Mouse (Mus musculus): ENCODE results near the gene Olfr582. TPM values are rescaled to one million over a fixed set of nuclear protein-coding genes. Genes with fewer than 3 reads are reported as not detected.

Olfr582 gene
- not detected in 2 replicates for polyA plus RNA-seq (2015; fragmentation: Nextera tagmentation; extraction: Ambion mirVana)

DNA sequence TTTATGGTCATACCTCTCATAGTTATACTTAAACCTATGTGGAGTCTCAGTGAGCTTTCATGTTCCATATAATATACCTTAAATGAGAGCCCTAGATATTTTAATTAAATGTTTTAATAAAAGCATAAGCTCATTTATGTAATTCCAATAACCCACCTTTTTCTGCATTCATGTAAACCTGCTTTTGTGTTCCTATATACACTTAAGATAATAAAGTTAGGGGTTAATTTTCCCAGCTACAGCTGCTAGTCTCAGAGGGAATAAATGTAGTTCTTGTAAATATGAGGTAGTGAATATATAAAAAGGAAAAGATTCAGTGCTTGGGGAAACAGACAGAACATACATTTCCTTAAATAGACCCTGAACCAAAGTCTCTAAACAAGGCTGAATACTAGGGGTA, at the start of gene Olfr582:
Gene Olfr582 (plus strand): TSS at position 301 of the 400 bp plus-strand sequence.
- H3K36me3 ChIP-seq (replicated peaks) = no peaks in the 10 kb centered on the region
- H3K27me3 ChIP-seq = no peaks in the 10 kb centered on the region
- no peaks in the 10 kb centered on the region for H3K4me1 ChIP-seq (replicated peaks)
- H3K4me3 ChIP-seq (replicated peaks) = no peak within 1 kb of the TSS
- ATAC-seq (ENCODE audit: insufficient read depth) = no peak
- no peak within 1 kb of the TSS for H3K9ac ChIP-seq
- no peak within 1 kb of the TSS for H3K27ac ChIP-seq (replicated peaks)
- no peak within 1 kb of the TSS for H3K4me2 ChIP-seq
- H3K9me3 ChIP-seq (replicated peaks) = no peaks in the 10 kb centered on the region

DNA sequence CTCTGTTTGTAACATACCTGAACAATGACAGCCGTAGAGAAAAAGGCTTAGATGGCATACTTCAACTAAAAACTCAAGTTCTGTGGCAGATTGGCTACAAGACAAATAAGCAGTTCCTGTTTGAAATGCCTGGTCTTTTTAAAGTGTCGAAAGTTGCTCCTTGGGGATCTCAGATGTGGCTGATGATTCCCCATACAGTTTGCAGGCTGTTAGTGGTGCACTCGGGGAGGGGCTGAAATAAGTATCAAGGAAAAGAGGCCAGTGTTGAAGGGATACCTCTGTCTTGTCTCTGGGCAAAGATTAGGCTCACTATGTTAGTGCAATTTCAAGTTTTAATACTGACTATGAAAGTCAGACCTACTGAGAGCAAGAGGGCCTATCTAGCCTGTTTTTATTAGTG, 48.6 kb upstream of the Olfr582 start, which contains the start of gene Olfr578:
Gene Olfr578 (minus strand): TSS at position 101 of the 400 bp plus-strand sequence.
- ATAC-seq (ENCODE audit: insufficient read depth) = no peak
- Histone ChIP-seq H3K9me3 (replicated peaks) (no peaks in the 10 kb centered on the region), H3K4me3 (replicated peaks) (no peak within 1 kb of the TSS), H3K36me3 (replicated peaks) (no peaks in the 10 kb centered on the region), H3K27ac (replicated peaks) (no peak within 1 kb of the TSS), H3K4me1 (replicated peaks) (no peaks in the 10 kb centered on the region), H3K27me3 (no peaks in the 10 kb centered on the region), H3K4me2 (no peak within 1 kb of the TSS), H3K9ac (no peak within 1 kb of the TSS)
- WGBS (ENCODE audit: insufficient replicate concordance) = 63% methylated on average over 3 of the region's 3 CpGs

DNA sequence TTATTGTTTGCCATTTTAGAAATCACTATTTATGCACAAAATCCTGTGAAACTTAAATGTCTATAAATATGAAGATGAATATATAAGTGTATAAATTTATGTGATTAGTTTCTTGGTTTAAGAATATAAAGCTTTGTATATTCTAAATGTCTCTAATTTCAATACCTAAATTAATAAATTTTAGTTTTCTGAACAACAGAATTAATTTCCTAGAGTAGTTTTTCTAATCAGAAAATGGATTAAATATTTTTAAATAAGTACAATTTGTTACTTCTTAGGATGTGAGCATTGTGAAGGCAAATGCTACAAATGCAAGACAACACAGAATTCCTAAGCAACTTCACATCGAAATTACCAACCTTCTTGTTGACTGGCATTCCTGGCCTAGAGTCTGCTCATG, 13.2 kb downstream of the Olfr582 start, which contains the start of gene Olfr583:
Gene Olfr583 (plus strand): TSS at position 301 of the 400 bp plus-strand sequence.
- H3K27me3 ChIP-seq = no peaks in the 10 kb centered on the region
- H3K4me1 ChIP-seq (replicated peaks) = no peaks in the 10 kb centered on the region
- H3K9ac ChIP-seq = no peak within 1 kb of the TSS
- no peak within 1 kb of the TSS for H3K4me3 ChIP-seq (replicated peaks)
- no peak within 1 kb of the TSS for H3K4me2 ChIP-seq
- no peaks in the 10 kb centered on the region for H3K36me3 ChIP-seq (replicated peaks)
- H3K27ac ChIP-seq (replicated peaks) = no peak within 1 kb of the TSS
- WGBS (ENCODE audit: insufficient replicate concordance) = 65% methylated on average over 1 of the region's 1 CpGs
- ATAC-seq (ENCODE audit: insufficient read depth) = no peak
- H3K9me3 ChIP-seq (replicated peaks) = no peaks in the 10 kb centered on the region

DNA sequence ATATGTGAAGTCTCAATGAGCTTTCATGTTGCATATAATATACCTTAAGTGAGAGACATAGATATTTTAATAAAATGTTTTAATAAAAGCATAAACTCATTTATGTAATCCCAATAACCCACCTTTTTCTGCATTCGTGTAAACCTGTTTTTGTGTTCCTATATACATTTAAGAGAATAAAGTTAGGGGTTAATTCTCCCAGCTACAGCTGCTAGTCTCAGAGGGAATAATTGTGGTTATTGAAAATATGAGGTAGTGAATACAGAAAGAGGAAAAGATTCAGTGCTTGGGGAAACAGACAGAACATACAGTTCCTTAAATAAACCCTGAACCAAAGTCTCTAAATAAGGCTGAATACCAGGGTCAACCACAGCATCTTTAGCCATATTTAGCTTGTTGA, 43.8 kb downstream of the Olfr582 start, which contains the start of gene Olfr584:
Gene Olfr584 (plus strand): TSS at position 301 of the 400 bp plus-strand sequence.
- Histone ChIP-seq H3K36me3 (replicated peaks) (no peaks in the 10 kb centered on the region), H3K4me2 (no peak within 1 kb of the TSS), H3K9me3 (replicated peaks) (no peaks in the 10 kb centered on the region), H3K27ac (replicated peaks) (no peak within 1 kb of the TSS), H3K4me1 (replicated peaks) (no peaks in the 10 kb centered on the region), H3K9ac (no peak within 1 kb of the TSS), H3K4me3 (replicated peaks) (no peak within 1 kb of the TSS), H3K27me3 (no peaks in the 10 kb centered on the region)
- WGBS (ENCODE audit: insufficient replicate concordance) = 57% methylated on average over 1 of the region's 1 CpGs
- no peak for ATAC-seq (ENCODE audit: insufficient read depth)

Other genes with a start within 250 kb of the Olfr582 start
- not detected in 2 replicates for gene Olfr564, start 234.5 kb upstream of the Olfr582 start, polyA plus RNA-seq (2015; fragmentation: Nextera tagmentation; extraction: Ambion mirVana)
- gene Olfr566, start 179.3 kb upstream of the Olfr582 start, polyA plus RNA-seq (2015; fragmentation: Nextera tagmentation; extraction: Ambion mirVana) = not detected in 2 replicates
- gene Olfr568, start 160.9 kb upstream of the Olfr582 start, polyA plus RNA-seq (2015; fragmentation: Nextera tagmentation; extraction: Ambion mirVana) = not detected in 2 replicates
- not detected in 2 replicates for gene Olfr569, start 147.1 kb upstream of the Olfr582 start, polyA plus RNA-seq (2015; fragmentation: Nextera tagmentation; extraction: Ambion mirVana)
- gene Olfr570, start 143.4 kb upstream of the Olfr582 start, polyA plus RNA-seq (2015; fragmentation: Nextera tagmentation; extraction: Ambion mirVana) = not detected in 2 replicates
- gene Olfr571, start 120.5 kb upstream of the Olfr582 start, polyA plus RNA-seq (2015; fragmentation: Nextera tagmentation; extraction: Ambion mirVana) = not detected in 2 replicates
- gene Olfr572, start 113.6 kb upstream of the Olfr582 start, polyA plus RNA-seq (2015; fragmentation: Nextera tagmentation; extraction: Ambion mirVana) = not detected in 2 replicates
- not detected in 2 replicates for gene Olfr573-ps1, start 95.4 kb upstream of the Olfr582 start, polyA plus RNA-seq (2015; fragmentation: Nextera tagmentation; extraction: Ambion mirVana)
- gene Olfr574, start 89.6 kb upstream of the Olfr582 start, polyA plus RNA-seq (2015; fragmentation: Nextera tagmentation; extraction: Ambion mirVana) = not detected in 2 replicates
- gene Olfr575, start 79.2 kb upstream of the Olfr582 start, polyA plus RNA-seq (2015; fragmentation: Nextera tagmentation; extraction: Ambion mirVana) = not detected in 2 replicates
- gene Olfr576, start 75.4 kb upstream of the Olfr582 start, polyA plus RNA-seq (2015; fragmentation: Nextera tagmentation; extraction: Ambion mirVana) = not detected in 2 replicates
- not detected in 2 replicates for gene Olfr577, start 62.1 kb upstream of the Olfr582 start, polyA plus RNA-seq (2015; fragmentation: Nextera tagmentation; extraction: Ambion mirVana)
- gene Olfr578, start 48.7 kb upstream of the Olfr582 start, polyA plus RNA-seq (2015; fragmentation: Nextera tagmentation; extraction: Ambion mirVana) = not detected in 2 replicates
- gene Olfr583, start 13.3 kb downstream of the Olfr582 start, polyA plus RNA-seq (2015; fragmentation: Nextera tagmentation; extraction: Ambion mirVana) = not detected in 2 replicates
- not detected in 2 replicates for gene Olfr584, start 43.9 kb downstream of the Olfr582 start, polyA plus RNA-seq (2015; fragmentation: Nextera tagmentation; extraction: Ambion mirVana)
- gene Olfr585, start 59.7 kb downstream of the Olfr582 start, polyA plus RNA-seq (2015; fragmentation: Nextera tagmentation; extraction: Ambion mirVana) = not detected in 2 replicates
- not detected in 2 replicates for gene Olfr586, start 87.6 kb downstream of the Olfr582 start, polyA plus RNA-seq (2015; fragmentation: Nextera tagmentation; extraction: Ambion mirVana)
- gene Olfr588-ps1, start 102.9 kb downstream of the Olfr582 start, polyA plus RNA-seq (2015; fragmentation: Nextera tagmentation; extraction: Ambion mirVana) = not detected in 2 replicates
- gene Olfr589, start 118.3 kb downstream of the Olfr582 start, polyA plus RNA-seq (2015; fragmentation: Nextera tagmentation; extraction: Ambion mirVana) = not detected in 2 replicates
- gene Olfr591, start 140.3 kb downstream of the Olfr582 start, polyA plus RNA-seq (2015; fragmentation: Nextera tagmentation; extraction: Ambion mirVana) = not detected in 2 replicates
- not detected in 2 replicates for gene Olfr592, start 146.8 kb downstream of the Olfr582 start, polyA plus RNA-seq (2015; fragmentation: Nextera tagmentation; extraction: Ambion mirVana)
- gene Olfr593, start 173.8 kb downstream of the Olfr582 start, polyA plus RNA-seq (2015; fragmentation: Nextera tagmentation; extraction: Ambion mirVana) = not detected in 2 replicates
- gene Olfr594, start 179.0 kb downstream of the Olfr582 start, polyA plus RNA-seq (2015; fragmentation: Nextera tagmentation; extraction: Ambion mirVana) = not detected in 2 replicates
- gene Usp17ld, start 214.5 kb downstream of the Olfr582 start, polyA plus RNA-seq (2015; fragmentation: Nextera tagmentation; extraction: Ambion mirVana) = not detected in 2 replicates